Mouse (Mus musculus) lung, embryonic 14.5 days (tissue): ENCODE results near the gene Mvp. TPM values are rescaled to one million over a fixed set of nuclear protein-coding genes. Genes with fewer than 3 reads are reported as not detected.
A peak's percentile ranks its signal among the peaks of the same experiment; 100 is the strongest.

Experiments used
- ATAC-seq: fragments of 200-750 bp; cut with Nextera tagmentation; 2 replicates; pipeline ENCODE4 v1.8.0; 2017; ENCODE audit warnings: mild to moderate bottlenecking, moderate TSS enrichment, moderate library complexity; ENCODE audit not compliant: insufficient read depth
- DNase-seq: peaks from one replicate; pipeline ENCODE4 v3.0.0-alpha.2; 2015
- H3K27ac ChIP-seq: fragments of 300-500 bp; sonication (generic); 2 replicates; pipeline ENCODE4 v1.5.1; 2014; ENCODE audit warnings: low read depth, mild to moderate bottlenecking, moderate library complexity
- H3K27me3 ChIP-seq: fragments of 300-500 bp; sonication (generic); 2 replicates; pipeline ENCODE4 v1.6.1; 2014; ENCODE audit warnings: low read length, control low read depth; ENCODE audit not compliant: insufficient read depth
- H3K36me3 ChIP-seq: fragments of 300-500 bp; sonication (generic); 2 replicates; pipeline ENCODE4 v1.6.1; 2014; ENCODE audit warnings: control low read depth; ENCODE audit not compliant: insufficient read depth
- H3K4me1 ChIP-seq: fragments of 300-500 bp; sonication (generic); 2 replicates; pipeline ENCODE4 v1.6.1; 2014; ENCODE audit warnings: antibody characterized with exemption, control low read depth; ENCODE audit not compliant: insufficient read depth
- H3K4me2 ChIP-seq: fragments of 300-500 bp; sonication (generic); 2 replicates; pipeline ENCODE4 v1.6.1; 2014; ENCODE audit warnings: mild to moderate bottlenecking
- H3K4me3 ChIP-seq: fragments of 300-500 bp; sonication (generic); 2 replicates; pipeline ENCODE4 v1.5.1; 2014; ENCODE audit warnings: low read depth, low read length
- H3K9ac ChIP-seq: fragments of 300-500 bp; sonication (generic); 2 replicates; pipeline ENCODE4 v1.6.1; 2014
- H3K9me3 ChIP-seq: fragments of 300-500 bp; sonication (generic); 2 replicates; pipeline ENCODE4 v1.6.1; 2016; ENCODE audit warnings: low read depth, low read length, control low read depth
- CTCF ChIP-seq: IDR thresholded peaks from 2 replicates; pipeline ENCODE4 v1.5.1; 2016; ENCODE audit warnings: antibody characterized with exemption, low read depth
- WGBS: fragments of 180-500 bp; shearing (Covaris S2); extraction: QIAGEN DNeasy Blood & Tissue Kit; methylation state at CpG from one replicate; pipeline ENCODE4 v1.1.7; 2014; 5-methylcytosine and 5-hydroxymethylcytosine counted together
- polyA plus RNA-seq: library from polyadenylated mRNA; unstranded; fragments of >200 nt; fragmentation: Nextera tagmentation; extraction: Ambion mirVana; gene quantifications from 2 replicates; pipeline ENCODE4 v1.2.1, GENCODE M21; 2014

Mvp gene
- polyA plus RNA-seq, 1 experiment from 2014 or later = 8.0 TPM

DNA sequence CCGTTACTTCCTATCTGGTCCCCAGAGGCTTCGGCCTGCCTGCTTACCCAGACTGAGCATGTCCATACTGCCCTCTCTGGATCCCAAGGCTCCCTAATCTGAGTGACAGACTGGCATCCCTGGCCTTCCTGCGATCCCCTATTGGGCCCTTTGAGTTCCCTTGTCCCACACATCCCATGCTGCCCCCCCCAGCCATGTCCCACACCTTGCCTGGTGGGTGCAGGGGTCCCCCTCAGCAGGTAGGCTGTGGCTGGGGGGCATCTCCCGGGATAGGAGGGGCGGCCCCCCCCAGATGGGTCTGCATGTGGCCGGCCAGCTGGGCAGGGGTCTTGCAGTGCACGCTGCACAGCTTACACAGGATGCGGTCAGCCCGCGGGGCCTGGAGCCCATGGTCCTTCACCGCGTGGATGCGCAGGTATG lies 8.9 kb upstream of the Mvp start:
- Histone ChIP-seq H3K4me2 (peak overlapping the region; percentile 99), H3K4me1 (peaks cover 22% of the 10 kb centered on the region), H3K4me3 (peak overlapping the region; percentile 97), H3K27me3 (no peaks in the 10 kb centered on the region), H3K9ac (peak overlapping the region; percentile 97; the same call in 1 of the 2 replicates), H3K27ac (peak overlapping the region; percentile 24; the same call in 1 of the 2 replicates), H3K36me3 (peaks cover 49% of the 10 kb centered on the region), H3K9me3 (no peaks in the 10 kb centered on the region)
- ATAC-seq (no peak), DNase-seq (no peak)
- no peak for TF ChIP-seq CTCF
- WGBS = 73% methylated on average over 11 of the region's 13 CpGs

GRCm38 (mm10) chr7:127022528-127023271 lies 8.3 kb upstream of the Mvp start:
- H3K27me3 ChIP-seq = no peaks in the 10 kb centered on the region
- H3K36me3 ChIP-seq = peaks cover 43% of the 10 kb centered on the region
- TF ChIP-seq CTCF = no peak
- H3K9ac ChIP-seq = peak overlapping the region; percentile 97; the same call in 1 of the 2 replicates
- peaks cover 16% of the 10 kb centered on the region for H3K4me1 ChIP-seq
- H3K4me2 ChIP-seq = peak overlapping the region; percentile 99
- DNase-seq (no peak), ATAC-seq (no peak)
- H3K27ac ChIP-seq = peak overlapping the region; percentile 24
- H3K4me3 ChIP-seq = peak overlapping the region; percentile 97
- H3K9me3 ChIP-seq = no peaks in the 10 kb centered on the region
- WGBS = 67% methylated on average over 7 of the region's 7 CpGs

DNA sequence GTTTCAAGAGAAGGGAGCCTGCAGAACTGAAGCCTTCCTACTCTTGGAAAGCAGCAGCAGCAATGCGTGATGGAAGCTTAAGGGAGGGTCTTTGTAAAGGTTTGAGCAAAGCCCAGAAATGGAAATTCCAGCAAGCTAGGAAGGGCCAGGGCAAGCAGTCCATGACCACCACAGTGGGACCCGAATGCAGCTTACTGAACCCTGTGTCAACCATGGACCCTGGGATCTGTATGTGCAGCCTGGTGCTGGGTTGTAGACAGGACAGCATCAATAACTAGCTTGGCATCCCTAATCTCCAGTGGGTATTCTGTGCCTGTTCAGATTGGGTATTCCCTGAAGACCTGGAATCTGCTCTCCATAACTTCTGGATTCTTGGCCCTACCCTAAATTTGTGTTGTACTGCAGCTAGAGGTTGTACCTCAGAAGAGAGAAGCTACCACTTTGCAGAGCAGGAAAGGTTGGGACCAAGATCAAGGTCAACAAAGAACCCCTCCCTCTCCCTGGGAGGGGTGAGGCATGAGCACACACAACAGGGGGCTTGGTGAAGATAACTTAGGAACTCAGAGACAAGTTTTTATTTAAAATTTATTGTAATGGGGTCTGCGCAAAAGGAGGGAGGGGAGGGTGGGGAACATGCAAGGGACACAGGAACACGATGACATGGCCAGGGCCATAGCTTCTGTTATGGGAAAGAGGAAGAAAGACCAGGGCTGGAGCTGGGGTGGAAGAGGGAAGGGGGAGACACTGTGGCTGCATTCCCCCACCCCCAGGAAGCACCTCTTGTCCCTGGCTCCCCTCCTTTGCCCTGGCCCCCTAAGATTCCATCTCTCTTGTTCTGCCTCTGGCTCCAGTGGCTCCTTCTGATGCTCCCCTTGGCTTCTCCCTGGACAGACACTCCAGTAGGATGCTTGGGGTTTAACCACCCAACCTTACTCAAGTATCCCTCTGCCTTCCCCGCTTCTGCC lies 7.4 kb upstream of the Mvp start:
- TF ChIP-seq CTCF = no peak
- 25% methylated on average over 5 of the region's 5 CpGs for WGBS
- Histone ChIP-seq H3K4me2 (peak overlapping the region; percentile 74), H3K9ac (peak overlapping the region; percentile 50), H3K4me3 (peak overlapping the region; percentile 97), H3K36me3 (peaks cover 41% of the 10 kb centered on the region), H3K27ac (peak overlapping the region; percentile 63), H3K4me1 (peaks cover 16% of the 10 kb centered on the region), H3K27me3 (no peaks in the 10 kb centered on the region), H3K9me3 (no peaks in the 10 kb centered on the region)
- DNase-seq (no peak), ATAC-seq (no peak)

- WGBS = 1% methylated on average over 37 of the region's 37 CpGs
- Histone ChIP-seq H3K27me3 (no peaks in the 10 kb centered on the region), H3K4me3 (peak within 1 kb of the TSS; percentile 50), H3K9me3 (no peaks in the 10 kb centered on the region), H3K36me3 (peaks cover 41% of the 10 kb centered on the region), H3K4me1 (peaks cover 16% of the 10 kb centered on the region), H3K9ac (peak within 1 kb of the TSS; percentile 50), H3K27ac (peak within 1 kb of the TSS; percentile 67), H3K4me2 (peak within 1 kb of the TSS; percentile 74)
- TF ChIP-seq CTCF = no peak
- ATAC-seq = peak; percentile 30
- DNase-seq = peak; percentile 77
These were observed 6.6 kb upstream of the Mvp start, which contains the start of the genes Gm42742 and Prrt2 for GRCm38 (mm10) chr7:127020901-127021562. Gene Gm42742 (minus strand): TSS chr7:127021097. Gene Prrt2 (minus strand): TSS chr7:127021211.

DNA sequence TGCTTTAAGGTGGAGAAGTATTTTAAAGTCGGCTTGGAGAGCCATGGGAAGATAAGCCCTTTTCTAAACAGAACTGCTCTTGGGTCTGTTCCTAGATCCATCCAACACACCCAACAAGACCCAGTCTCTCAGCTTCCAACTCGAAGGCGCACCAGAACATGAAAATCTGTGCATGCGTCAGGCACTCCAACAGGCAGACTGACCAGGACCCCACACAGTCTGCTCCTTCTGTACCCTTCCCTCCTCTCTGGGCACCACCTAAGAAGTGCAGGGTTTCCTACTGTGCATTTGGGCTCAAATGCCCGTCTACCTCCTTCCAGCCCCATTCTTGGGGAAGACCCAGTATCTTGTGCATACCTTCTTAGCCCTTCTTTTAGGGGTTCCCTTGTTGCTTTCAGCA lies 6.1 kb upstream of the Mvp start:
- peak overlapping the region; percentile 74 for H3K4me2 ChIP-seq
- DNase-seq = no peak
- no peaks in the 10 kb centered on the region for H3K9me3 ChIP-seq
- peaks cover 20% of the 10 kb centered on the region for H3K4me1 ChIP-seq
- WGBS = 28% methylated on average over 5 of the region's 5 CpGs
- H3K36me3 ChIP-seq = peaks cover 45% of the 10 kb centered on the region
- no peak for TF ChIP-seq CTCF
- peak overlapping the region; percentile 67; the same call in 1 of the 2 replicates for H3K27ac ChIP-seq
- peak overlapping the region; percentile 50 for H3K9ac ChIP-seq
- ATAC-seq = no peak
- no peaks in the 10 kb centered on the region for H3K27me3 ChIP-seq
- H3K4me3 ChIP-seq = peak overlapping the region; percentile 50

GRCm38 (mm10) chr7:127020031-127020430 lies 5.6 kb upstream of the Mvp start:
- Histone ChIP-seq H3K27me3 (no peaks in the 10 kb centered on the region), H3K4me1 (peaks cover 21% of the 10 kb centered on the region), H3K4me2 (peak overlapping the region; percentile 74), H3K9me3 (no peaks in the 10 kb centered on the region), H3K27ac (peak overlapping the region; percentile 67; the same call in 1 of the 2 replicates), H3K36me3 (peaks cover 49% of the 10 kb centered on the region), H3K9ac (peak overlapping the region; percentile 50; the same call in 1 of the 2 replicates), H3K4me3 (peak overlapping the region; percentile 50)
- 51% methylated on average over 3 of the region's 3 CpGs for WGBS
- TF ChIP-seq CTCF = no peak
- no peak for ATAC-seq
- DNase-seq = no peak
